ENCODE assay signal across 8 mouse cellular contexts in the genomic region with DNA sequence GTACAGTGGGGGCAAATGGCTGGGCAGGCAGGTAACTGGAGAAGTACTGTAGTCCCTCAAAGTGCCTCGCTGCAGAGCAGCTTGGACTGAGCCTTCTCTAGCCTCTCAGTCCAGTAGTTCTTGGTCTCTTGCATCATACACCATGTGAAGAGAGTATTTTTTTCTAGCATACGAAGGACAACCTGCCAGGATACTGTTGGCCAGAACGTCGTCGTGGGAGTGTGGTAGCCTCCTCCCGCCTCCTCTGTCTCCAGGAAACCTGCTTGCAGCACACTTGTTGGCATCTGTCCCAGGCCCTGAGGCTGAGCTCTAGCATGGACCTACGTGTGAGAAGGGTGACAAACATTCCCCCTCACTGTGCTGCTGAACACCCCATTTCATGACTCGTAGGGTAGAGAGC. TPM values are rescaled to one million over a fixed set of nuclear protein-coding genes. Genes with fewer than 3 reads are reported as not detected.
DNase-seq lines count a peak whose midpoint lies in the region; ATAC-seq lines count a peak whose summit lies in the region.

No protein-coding gene starts in this region.

- no peak overlapping the region for H3K4me3 ChIP-seq in forebrain, embryonic 13.5 days

- H3K27ac ChIP-seq in forebrain, embryonic 13.5 days = no peak overlapping the region

- peaks cover 11% of the 10 kb centered on the region for H3K4me1 ChIP-seq in forebrain, embryonic 13.5 days

- peaks cover 22% of the 10 kb centered on the region for H3K36me3 ChIP-seq in forebrain, embryonic 13.5 days (ENCODE audit: poor library complexity, severe bottlenecking)

- DNase-seq in gastrocnemius, postnatal 10 days = peak; percentile 43
- DNase-seq in gastrocnemius, postnatal 4 days (ENCODE audit: low spot score in 2 of 2) = no peak
- peak; percentile 97 for DNase-seq in 3T3-L1 (ENCODE audit: low read depth, low spot score)
- DNase-seq in adrenal gland, postnatal 36 days = peak; percentile 82 to 83
- peak; percentile 86 to 90 for DNase-seq in kidney, postnatal 36 days
- no peak for DNase-seq in yolk sac, embryonic 10.5 days (ENCODE audit: low spot score)

- H3K9me3 ChIP-seq in forebrain, embryonic 13.5 days (replicated peaks) = no peaks in the 10 kb centered on the region

- WGBS in forebrain, embryonic 13.5 days = 72% methylated on average over 8 of the region's 8 CpGs

- ATAC-seq in megakaryocyte-erythroid progenitor cell, adult 5-6 weeks (replicated peaks; ENCODE audit: low FRiP score, low TSS enrichment, poor library complexity, severe bottlenecking) = peak; percentile 67
- ATAC-seq in forebrain, embryonic 13.5 days = no peak

- no peak overlapping the region for H3K4me2 ChIP-seq in forebrain, embryonic 13.5 days

- no peak overlapping the region for H3K9ac ChIP-seq in forebrain, embryonic 13.5 days

- H3K27me3 ChIP-seq in forebrain, embryonic 13.5 days = no peaks in the 10 kb centered on the region

RNA-seq across cellular contexts. Expression of a gene that starts 6.5 kb away (rescaled TPM):
- total RNA-seq in gastrocnemius, postnatal 10 days (2021) = 1 to 10 TPM; 3.9 to 6.2 TPM
- total RNA-seq in gastrocnemius, postnatal 4 days (2021) = 10 to 100 TPM in 1 of 2 experiments, 1 to 10 TPM in 1; 9.0 to 10.5 TPM
- 10 to 100 TPM; 12.3 to 15.6 TPM for total RNA-seq in adrenal gland, postnatal 36 days (2021)
- 2.0 and 4.8 TPM in 2 replicates for total RNA-seq in megakaryocyte-erythroid progenitor cell, adult 5-6 weeks (2014; fragmentation: Nextera tagmentation)
- 2.8 and 3.9 TPM in 2 replicates for total RNA-seq in megakaryocyte-erythroid progenitor cell, adult 5-6 weeks (2017)
- polyA plus RNA-seq in forebrain, embryonic 13.5 days (2015; fragmentation: Nextera tagmentation; extraction: Ambion mirVana) = 10.5 and 11.2 TPM in 2 replicates

RNA-seq across cellular contexts. Expression of a gene that starts 17.0 kb away (rescaled TPM):
- total RNA-seq in gastrocnemius, postnatal 10 days (2021) = under 1 TPM; 0.66 to 0.70 TPM
- 1 to 10 TPM; 1.1 to 1.7 TPM for total RNA-seq in gastrocnemius, postnatal 4 days (2021)
- 1 to 10 TPM; 3.0 to 6.1 TPM for total RNA-seq in adrenal gland, postnatal 36 days (2021)
- total RNA-seq in megakaryocyte-erythroid progenitor cell, adult 5-6 weeks (2014; fragmentation: Nextera tagmentation) = not detected in 2 replicates
- total RNA-seq in megakaryocyte-erythroid progenitor cell, adult 5-6 weeks (2017) = 0.09 and 1.0 TPM in 2 replicates
- 0.49 and 0.56 TPM in 2 replicates for polyA plus RNA-seq in forebrain, embryonic 13.5 days (2015; fragmentation: Nextera tagmentation; extraction: Ambion mirVana)

RNA-seq across cellular contexts. Expression of a gene that starts 22.9 kb away (rescaled TPM):
- total RNA-seq in gastrocnemius, postnatal 10 days (2021) = 10 to 100 TPM; 26.9 to 30.0 TPM
- 10 to 100 TPM; 34.0 to 41.1 TPM for total RNA-seq in gastrocnemius, postnatal 4 days (2021)
- 10 to 100 TPM; 86.9 to 99.8 TPM for total RNA-seq in adrenal gland, postnatal 36 days (2021)
- 310 and 320 TPM in 2 replicates for total RNA-seq in megakaryocyte-erythroid progenitor cell, adult 5-6 weeks (2014; fragmentation: Nextera tagmentation)
- 64.9 and 137 TPM in 2 replicates for total RNA-seq in megakaryocyte-erythroid progenitor cell, adult 5-6 weeks (2017)
- polyA plus RNA-seq in forebrain, embryonic 13.5 days (2015; fragmentation: Nextera tagmentation; extraction: Ambion mirVana) = 65.4 and 69.8 TPM in 2 replicates

RNA-seq across cellular contexts. Expression of a gene that starts 26.1 kb away (rescaled TPM):
- total RNA-seq in gastrocnemius, postnatal 10 days (2021) = under 1 TPM; 0.27 to 0.54 TPM
- total RNA-seq in gastrocnemius, postnatal 4 days (2021) = 1 to 10 TPM in 1 of 2 experiments, under 1 TPM in 1; 0.91 to 1.1 TPM
- 1 to 10 TPM; 1.3 TPM for total RNA-seq in adrenal gland, postnatal 36 days (2021)
- 2.6 and 6.4 TPM in 2 replicates for total RNA-seq in megakaryocyte-erythroid progenitor cell, adult 5-6 weeks (2014; fragmentation: Nextera tagmentation)
- total RNA-seq in megakaryocyte-erythroid progenitor cell, adult 5-6 weeks (2017) = 4.3 and 5.5 TPM in 2 replicates
- 9.1 and 13.1 TPM in 2 replicates for polyA plus RNA-seq in forebrain, embryonic 13.5 days (2015; fragmentation: Nextera tagmentation; extraction: Ambion mirVana)

RNA-seq across cellular contexts. Expression of a gene that starts 28.1 kb away (rescaled TPM):
- total RNA-seq in gastrocnemius, postnatal 10 days (2021) = 10 to 100 TPM; 20.9 to 21.8 TPM
- total RNA-seq in gastrocnemius, postnatal 4 days (2021) = 10 to 100 TPM; 27.8 to 31.3 TPM
- 10 to 100 TPM; 48.7 to 52.0 TPM for total RNA-seq in adrenal gland, postnatal 36 days (2021)
- total RNA-seq in megakaryocyte-erythroid progenitor cell, adult 5-6 weeks (2014; fragmentation: Nextera tagmentation) = 84.0 and 122 TPM in 2 replicates
- total RNA-seq in megakaryocyte-erythroid progenitor cell, adult 5-6 weeks (2017) = 135 and 144 TPM in 2 replicates
- polyA plus RNA-seq in forebrain, embryonic 13.5 days (2015; fragmentation: Nextera tagmentation; extraction: Ambion mirVana) = 112 and 113 TPM in 2 replicates

Comparison
In these comparisons a context has a peak if more than half of its experiments do, and no peak if none do; other contexts are left out.
1. DNase-seq: peak in gastrocnemius, postnatal 10 days (single experiment), 3T3-L1 (single experiment), adrenal gland, postnatal 36 days (2 of 2) and kidney, postnatal 36 days (2 of 2); none in gastrocnemius, postnatal 4 days (0 of 2) and yolk sac, embryonic 10.5 days (single experiment).